Mouse (Mus musculus) testis, adult 2 months (tissue): ENCODE data around the gene Col4a1.

Source experiments
- CTCF ChIP-seq: fragments of 200-500 bp; IDR thresholded peaks from 2 replicates; pipeline ENCODE4 v1.5.1; 2012; ENCODE audit warnings: low read depth, mild to moderate bottlenecking, inconsistent platforms, low read length, moderate library complexity; ENCODE audit not compliant: control insufficient read depth, insufficient read depth, insufficient replicate concordance
- POLR2A ChIP-seq: fragments of 200-500 bp; IDR thresholded peaks from 2 replicates; pipeline ENCODE4 v1.6.1; 2012; ENCODE audit warnings: low read depth, mild to moderate bottlenecking, inconsistent platforms, low read length, moderate library complexity; ENCODE audit not compliant: control insufficient read depth

GRCm38 (mm10) chr8:11331561-11331960 is 18.9 kb upstream of the Col4a1 start:
- TF ChIP-seq POLR2A (no peak), CTCF (no peak)
